Mouse (Mus musculus) left cerebral cortex, adult 8-10 months (tissue): ENCODE measurements around the gene Mrps6. TPM values are rescaled to one million over a fixed set of nuclear protein-coding genes. Genes with fewer than 3 reads are reported as not detected.

Source experiments
- DNase-seq, 2 experiments: peaks; one replicate each; pipeline ENCODE4 v3.0.0; 2022; ENCODE audit warnings: low spot score in 2 of 2
- total RNA-seq, 4 experiments: library from RNA; stranded (reverse); gene quantifications; 2 replicates each; pipeline ENCODE4 v1.2.4; 2022

Mrps6 gene
- total RNA-seq, result 10 to 100 TPM; 41.9 to 50.8 (median 44.4) TPM

DNA sequence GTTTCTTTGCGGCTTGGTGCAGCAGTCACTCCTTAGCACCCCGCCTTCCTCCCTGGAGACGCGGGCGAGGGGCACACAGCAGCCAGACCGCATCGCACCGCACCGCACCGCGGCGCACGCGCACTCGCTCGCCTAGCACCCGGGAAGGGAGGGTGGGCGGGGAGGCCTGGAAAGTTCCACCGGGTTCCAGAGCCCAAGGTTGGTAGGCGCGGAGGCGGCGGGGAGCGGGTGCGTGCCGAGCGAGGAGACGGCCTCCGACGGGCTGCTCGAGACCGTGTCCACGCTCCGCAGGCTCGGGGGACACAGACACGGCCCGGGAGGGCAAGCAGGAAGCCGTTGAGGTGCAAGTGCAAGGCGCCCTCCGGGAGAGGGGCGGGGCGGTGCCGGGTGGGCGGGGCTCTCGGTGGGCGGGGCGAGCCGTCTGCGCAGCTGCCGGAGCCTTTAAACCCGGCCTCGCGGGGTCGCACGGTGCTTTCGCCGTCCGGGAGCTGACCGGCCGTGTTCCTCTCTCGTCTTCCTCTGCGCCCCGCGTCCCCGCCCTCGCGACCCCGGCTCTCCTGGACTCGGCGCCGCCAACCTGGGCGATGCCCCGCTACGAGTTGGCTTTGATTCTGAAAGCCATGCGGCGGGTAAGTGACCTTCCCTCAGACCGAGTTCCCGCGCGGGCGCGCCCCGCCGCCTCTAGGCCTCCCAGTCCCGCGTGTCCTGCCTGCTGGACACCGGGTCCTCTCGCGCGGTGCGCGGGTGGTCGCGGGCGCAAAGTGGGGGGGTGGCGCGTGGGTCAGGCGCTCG lies at the start of gene Mrps6, which contains the start of the genes Gm49711 and Slc5a3:
Gene Mrps6, plus strand, starts transcription at position 419 of the 792 bp plus-strand sequence.
Gene Gm49711, plus strand, starts transcription at position 465 of the 792 bp plus-strand sequence.
Gene Slc5a3, plus strand, starts transcription at position 471 of the 792 bp plus-strand sequence.
- DNase-seq, result peak; percentile 79 to 87

DNA sequence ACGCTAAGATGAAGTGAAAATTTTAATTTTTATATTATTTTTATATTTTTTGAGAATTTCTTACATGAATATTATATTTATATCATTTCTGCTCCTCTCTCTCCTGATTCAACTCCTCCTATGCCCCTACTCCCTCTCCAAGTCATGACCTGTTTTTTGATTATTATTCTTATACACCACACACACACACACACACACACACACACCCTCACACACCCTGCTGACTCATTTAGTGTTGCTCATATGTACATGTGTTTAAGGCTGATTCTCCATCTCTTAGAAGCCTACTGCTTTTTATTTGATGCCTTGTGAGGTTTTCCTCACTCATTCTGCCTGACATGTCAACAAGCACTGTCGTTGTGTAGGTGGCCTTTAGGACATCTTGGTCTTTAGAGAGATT lies 48.5 kb upstream of the Mrps6 start:
- DNase-seq, result no peak

DNA sequence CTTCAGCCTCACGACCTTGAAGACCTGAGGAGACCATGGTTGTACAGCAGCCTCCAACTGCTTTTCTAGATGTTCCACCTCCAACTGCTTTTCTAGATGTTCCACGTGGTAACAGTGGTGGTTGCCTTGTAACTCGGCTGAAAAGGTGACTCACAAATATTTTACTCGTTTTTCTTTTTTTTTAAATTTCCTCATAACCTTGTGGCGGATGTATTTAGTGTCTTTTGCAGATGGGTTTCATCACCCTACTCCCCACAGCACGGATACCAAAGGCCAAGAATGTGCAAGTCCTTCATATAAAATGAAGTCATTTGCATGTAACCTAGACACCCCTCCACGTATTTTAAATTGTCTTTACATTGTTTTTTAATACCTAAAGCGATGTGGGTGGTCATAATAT lies 41.3 kb upstream of the Mrps6 start:
- DNase-seq, result no peak

DNA sequence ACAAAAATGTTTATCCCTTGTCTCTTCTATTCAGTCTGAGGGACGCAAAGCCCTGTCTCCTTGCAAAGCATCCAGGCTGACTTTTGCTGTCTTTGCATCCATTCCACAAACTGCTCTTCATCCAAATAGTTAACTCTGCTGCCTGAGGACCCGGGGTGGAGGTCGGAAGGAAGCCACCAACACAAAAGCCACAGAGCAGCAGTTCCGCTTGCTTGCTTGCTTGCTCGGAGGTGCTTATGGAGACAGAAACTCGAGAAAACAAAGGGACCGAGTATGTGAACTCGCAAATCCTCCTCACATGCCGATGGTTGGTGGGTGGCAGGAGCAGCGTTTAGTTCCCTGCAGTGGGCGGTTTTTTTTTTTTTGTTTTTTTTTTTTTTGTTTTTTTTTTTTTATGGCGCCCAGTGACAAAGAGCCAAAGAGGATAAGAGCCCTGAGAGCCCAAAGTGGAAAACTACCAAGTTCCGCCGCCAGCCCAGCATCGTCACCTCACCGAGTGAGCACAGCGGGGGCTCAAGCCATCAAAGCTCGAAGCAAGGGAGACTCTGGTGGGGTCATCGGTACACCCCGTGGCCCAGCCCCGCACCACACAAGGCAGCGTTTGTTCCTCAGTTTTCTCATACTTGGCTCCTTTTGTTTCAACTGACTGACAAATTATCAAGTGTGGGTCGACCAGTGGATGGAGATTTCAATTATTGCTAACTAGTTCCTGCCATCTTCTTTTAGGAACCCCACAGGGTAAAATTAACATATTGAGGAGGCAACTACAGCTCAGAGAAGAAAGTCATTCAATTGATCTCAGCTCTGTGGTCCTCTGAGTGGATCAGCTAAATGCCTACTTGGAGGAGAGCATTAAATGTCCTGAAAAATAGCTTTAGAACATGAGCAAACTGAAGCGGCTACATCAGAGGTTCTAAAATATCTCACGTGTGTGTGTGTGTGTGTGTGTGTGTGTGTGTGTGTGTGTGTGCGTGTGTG lies 38.6 kb upstream of the Mrps6 start:
- DNase-seq, result peak in 1 of 2 experiments; percentile 22

DNA sequence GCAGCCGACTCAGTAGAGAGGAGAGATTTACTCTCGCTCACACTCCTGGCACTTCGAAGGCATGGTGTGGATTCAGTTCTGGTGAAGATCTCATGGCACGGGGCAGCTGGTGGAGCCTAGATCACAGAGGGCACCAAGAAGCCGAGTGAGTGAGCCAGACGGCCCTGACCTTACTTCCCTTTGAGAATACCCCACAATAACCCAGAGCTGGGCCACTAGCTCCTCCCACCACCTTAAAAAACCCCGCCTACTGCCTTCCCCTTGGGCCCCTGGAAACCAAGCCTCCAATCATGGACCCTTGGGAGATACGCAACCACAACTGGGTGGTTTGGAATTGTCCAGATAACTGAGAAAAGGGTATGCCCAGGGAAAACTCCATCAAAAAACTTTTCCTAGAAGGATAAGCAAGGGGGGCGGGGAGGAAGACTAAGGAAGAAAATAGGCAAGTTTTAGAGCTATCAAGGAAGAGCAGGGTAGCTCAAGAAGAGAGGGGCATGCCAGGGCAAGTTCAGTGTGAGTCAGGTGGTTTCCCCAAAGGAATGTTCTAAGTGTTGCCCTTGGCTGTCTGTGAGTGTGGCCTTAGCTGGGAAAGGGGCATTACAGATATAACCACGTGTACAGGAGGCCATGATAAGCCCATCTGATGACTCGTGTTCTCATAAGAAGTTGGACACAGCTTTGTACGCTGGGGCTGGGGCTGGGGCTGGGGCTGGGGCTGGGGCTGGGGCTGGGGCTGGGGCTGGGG lies 36.2 kb upstream of the Mrps6 start:
- no peak for DNase-seq

DNA sequence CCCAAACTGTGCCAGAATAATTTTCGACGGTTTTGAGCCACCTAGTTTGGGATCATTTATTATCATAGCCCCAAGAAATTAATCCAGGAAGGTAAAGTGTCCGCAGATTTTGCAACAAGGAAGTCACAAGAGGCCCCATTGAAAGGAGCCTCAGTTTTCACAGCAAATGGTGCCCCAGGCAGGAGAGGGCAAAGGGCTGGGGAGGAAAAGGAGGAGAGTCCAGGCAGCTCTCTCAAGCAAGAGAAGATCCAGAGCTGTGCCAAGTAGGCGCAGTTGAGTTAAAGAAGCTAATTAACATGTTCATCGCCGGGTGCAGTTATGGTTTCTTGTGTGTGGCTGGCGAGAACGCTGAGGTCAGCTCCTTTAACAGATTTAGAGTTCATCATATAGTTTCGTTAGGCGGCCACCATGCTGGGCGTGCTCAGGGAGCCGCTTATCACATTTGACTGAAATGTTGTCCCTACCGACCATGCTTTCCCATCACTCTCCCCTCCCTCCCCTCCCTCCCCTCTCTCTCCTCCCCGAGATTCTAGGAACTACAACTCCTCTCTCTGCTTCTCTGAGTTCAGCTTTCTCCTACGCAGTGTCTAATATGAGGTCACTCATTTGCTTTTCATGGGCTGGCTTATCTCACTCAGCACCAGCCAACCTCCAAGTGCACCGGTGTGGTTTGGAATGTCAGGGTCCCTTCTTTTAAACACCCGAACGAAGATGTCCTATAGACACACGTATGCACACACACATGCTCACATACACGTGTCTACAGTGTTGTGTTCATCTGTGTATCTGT lies 35.4 kb upstream of the Mrps6 start:
- DNase-seq, result no peak

DNA sequence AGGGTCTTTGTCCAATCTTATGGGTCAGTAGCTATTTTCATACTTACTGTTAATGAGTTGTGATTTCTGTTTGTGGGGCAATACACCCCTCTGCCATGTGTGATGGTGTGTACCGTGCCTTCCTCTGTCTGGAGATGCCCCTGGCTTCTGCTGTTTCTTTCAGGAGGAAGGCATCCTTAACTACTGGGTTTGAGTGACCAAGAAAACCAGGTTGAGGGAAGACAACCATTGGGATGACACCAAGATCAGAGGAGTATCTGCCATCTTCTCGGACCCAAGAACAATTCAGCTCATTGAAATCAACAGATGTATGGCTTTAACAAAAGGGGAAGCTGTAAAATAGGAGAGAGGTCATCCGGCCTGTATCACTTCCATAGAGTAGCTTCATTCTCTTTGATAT lies 24.8 kb upstream of the Mrps6 start:
- no peak for DNase-seq

DNA sequence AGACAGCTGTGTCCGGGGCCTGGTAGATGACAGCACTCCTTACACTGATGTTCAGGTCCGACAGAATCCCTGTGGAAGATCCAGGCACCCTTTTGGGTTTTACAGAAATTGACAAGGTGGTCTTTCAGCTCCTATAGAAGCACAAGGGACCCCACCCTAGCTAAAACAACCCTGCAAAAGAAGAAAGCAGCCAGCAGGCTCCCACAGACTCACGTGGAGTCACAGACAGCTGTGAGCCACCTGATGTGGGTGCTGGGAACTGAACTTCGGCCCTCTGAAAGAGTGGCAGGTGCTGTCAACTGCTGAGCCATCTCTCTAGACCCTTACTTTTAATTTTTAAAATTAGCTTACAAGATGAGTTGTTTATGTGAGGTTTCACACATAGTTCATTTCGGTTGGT lies 23.4 kb upstream of the Mrps6 start:
- no peak for DNase-seq

DNA sequence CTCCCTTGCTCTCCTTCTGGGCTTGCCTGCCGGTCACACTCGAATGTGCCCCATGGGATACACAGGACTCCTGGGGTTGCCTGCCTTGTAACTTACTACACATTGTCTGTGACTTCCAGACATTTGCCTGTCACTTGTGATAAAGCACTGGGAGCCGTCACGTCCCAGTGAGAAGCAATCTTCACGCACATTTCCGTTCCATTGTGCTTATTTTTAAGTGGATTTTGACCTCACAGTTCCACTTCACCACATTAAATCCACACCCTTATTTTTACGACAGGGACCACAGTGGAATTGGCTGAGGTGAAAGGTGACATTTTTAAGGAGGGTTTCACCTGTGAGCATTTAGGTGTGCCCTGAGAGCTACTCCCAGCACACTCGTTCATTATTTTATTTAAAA lies 21.4 kb upstream of the Mrps6 start:
- DNase-seq, result no peak

DNA sequence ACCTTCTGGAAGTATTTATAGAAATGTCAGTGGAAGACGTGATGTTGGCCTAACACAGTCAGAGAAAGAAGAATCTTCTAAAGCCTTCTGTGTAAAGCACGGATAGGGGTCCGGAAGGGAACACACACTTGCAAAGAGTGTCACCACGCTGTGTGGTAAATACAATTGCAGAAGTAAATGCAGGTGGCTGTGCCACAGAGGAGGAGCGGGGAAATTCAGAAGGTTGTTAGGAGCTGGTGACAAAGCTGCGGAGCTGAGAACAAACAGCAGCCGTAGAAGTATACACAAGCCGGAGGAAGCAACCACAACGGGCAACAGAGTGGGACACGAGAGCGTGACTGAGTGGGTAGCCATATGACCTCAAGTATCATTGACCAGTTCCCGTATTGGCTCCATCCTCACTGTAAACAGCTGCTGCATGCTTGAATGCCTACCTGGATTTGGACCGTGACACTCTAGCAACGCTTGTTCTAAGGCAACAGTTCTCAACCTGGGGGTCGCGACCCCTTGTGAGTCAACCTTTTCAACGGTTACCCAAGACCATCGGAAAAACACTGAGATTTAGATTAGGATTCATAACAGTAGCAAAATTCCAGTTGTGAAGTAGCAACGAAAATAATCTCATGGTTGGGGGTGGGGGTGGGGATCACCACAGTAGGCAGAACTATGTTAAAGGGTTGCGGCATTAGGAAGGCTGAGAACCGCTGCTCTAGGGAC lies 20.0 kb upstream of the Mrps6 start:
- DNase-seq, result no peak

DNA sequence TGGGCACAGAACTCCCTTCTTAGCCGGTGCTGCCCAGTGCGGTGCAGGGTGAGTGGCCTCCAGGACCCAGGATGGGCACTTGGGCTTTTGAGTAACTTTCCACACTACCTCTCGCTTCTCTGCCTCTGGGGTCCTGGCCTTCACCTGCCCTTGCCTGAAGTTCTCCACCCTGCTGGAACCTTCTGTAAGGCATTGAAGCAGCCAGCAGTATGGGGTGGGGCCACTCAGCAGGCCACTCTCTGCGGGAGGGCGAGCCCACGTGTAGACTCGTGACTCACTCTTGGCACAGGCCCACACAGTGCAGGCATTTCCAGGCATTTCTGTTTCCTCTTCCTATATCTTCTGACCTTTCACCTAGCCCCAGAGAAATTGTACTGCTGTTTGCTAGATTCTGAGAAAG lies 18.6 kb upstream of the Mrps6 start:
- no peak for DNase-seq

DNA sequence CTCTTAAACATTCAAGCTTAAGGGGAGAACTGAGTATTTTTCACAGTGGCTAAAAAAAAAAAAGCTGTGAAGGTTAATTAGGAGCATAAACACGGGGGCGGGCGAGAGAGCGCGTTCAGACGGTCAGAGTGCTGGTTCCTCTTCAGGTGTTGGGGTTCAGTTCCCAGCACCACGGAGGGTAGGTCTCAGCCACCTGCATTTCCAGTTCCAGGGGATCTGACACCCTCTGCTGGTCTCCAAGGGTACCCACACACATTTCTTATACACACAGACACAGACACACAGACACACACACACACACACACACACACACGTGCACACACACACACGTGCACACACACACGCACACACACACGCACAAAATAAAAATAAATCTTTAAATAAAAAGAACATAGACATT lies 18.1 kb upstream of the Mrps6 start:
- DNase-seq, result no peak

DNA sequence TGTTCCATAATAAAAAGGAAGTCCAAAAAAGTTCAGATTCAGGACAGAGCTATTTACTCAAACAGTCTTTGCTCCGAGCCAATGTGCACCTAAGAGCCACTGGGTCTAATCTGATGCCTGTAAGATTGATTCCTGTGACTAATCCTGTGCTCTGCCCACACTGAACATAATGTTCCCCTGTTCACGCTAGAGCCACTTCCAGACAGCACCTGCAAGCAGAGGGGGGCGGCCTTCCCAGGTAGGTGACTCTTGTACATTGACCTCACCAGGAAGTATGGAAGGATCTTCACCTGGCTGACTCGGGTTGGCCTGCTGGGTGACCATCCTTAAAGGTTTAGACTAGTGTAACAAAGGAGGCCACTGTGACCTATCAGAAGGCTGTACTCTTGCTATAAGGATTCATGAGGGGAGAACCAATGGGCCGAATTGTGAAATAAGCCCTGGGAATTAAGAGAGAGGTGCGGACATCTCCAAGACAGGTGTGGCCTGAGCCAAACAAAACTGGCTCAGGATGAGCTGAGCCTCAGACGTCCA lies 6.2 kb upstream of the Mrps6 start:
- no peak for DNase-seq

DNA sequence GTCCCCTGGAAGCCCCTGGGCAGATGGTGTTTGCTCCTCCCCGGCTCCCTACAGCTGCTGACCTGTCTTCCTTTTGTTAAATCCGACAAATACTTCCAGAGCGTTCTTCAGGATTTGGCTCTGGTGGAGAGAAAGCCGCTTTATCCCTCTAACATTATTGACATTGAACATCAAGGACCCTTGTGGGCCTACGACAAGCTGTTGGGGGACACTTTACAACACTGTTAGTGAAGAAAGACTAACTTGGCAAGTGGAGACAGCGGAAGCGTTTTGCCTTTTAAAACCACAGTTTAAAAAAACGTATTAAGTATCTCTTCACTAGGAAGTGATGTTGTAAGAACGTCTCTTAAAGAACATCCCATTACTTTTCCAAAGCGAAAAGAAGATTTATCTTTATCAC lies 5.5 kb upstream of the Mrps6 start:
- DNase-seq, result no peak

DNA sequence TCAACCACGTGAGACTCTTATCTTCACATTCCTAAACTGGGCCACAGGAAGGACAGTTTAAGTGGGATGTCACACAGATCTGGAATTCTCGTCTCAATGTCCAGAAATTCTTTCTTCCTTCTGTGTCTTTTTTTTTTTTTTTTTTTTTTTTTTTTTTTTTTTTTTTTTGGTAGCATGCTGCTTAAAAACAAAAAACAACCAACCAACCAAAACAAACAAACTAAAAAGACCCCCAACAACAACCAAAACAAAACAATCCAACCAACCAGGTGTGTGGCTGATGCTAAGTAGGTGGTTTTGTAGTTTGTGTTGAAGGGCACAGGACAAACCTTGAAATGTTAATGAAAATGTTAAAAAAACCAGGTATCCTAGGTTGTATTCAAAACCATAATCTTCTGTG lies 1.4 kb upstream of the Mrps6 start:
- DNase-seq, result no peak

DNA sequence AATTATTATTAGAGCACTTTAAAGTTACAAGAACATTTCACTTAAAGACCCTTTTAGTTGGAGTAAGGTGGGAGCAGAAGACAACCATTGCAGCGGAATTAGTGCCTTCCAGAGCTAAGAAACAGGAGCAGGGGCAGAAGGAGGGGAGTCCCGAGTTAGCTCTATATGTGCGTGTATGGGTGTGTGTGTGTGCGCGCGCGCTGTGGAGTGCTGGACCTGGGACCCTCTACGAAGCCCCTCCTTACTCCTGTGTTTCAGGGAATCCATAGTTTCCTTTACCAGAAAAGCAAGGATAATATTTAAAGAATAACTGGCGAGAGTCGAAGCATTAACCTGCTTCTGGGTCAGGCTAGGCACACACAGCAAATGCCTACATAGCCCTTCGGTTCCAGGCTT lies 616 bp upstream of the Mrps6 start:
- no peak for DNase-seq

DNA sequence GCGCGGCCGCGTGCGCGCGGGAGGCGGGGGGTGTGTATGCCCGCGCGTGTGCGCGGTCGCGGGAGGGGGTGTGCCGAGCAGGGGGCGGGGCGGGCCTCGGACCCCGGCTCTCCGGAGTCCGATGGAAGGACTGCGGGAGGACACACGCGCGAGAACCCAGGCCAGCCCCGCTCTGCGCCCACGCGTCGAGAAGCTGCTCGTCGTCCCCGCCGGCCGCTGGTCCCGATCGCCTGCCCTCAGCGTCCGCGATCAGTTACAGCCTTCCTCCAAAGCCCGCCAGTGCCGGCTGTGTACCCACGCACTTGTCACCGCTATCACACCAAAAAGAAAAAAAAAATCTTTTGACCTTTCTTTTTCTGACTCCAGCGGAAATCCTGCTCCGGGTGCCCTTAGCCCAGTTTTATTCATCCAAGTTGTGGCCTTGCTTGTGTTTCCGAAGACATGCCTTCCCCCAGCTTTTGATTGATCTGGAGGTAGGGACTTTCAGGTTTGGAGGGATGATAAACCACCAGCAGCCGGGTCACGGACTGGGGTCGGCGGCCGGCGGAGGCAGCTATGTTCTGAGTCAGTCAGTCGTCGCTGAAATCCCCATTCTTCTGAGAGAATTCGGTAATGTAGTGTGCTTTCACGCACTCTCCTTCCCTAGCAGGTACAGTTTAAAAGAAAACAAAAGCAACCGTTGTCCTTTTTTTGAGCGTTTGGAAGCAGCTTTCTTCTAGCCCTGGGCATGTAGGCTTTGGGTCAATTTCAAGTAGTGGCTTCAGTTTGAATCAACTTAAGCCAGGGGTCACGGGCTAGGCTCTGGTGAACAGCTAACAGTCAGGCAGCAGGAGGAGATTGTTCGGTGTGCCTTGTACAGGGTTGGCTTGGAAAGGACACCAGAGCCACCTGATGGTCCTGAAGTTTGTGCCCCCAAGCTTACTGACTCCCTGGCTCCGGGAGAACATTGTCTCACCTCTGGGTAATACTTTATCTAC lies 862 bp downstream of the Mrps6 start:
- DNase-seq, result no peak

DNA sequence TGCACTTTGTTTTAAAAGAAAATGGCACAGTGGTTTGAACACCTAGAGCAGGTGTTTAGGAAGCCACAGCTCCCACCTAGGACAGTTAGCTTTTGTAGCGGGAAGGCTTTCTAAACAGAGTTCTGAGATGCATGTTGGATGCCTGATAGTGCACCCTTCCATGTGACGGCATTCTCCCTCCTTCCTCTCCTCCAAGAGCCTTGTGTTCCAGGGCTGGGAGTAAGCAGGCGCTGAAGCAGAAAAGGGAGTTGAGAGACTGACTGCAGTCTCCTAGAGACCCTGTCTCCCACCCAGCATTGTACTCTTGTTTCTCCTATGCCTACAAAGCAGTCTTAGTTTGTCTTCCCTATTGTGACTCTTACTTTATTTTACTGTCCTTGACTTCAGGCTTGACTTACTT lies 2.1 kb downstream of the Mrps6 start:
- no peak for DNase-seq

DNA sequence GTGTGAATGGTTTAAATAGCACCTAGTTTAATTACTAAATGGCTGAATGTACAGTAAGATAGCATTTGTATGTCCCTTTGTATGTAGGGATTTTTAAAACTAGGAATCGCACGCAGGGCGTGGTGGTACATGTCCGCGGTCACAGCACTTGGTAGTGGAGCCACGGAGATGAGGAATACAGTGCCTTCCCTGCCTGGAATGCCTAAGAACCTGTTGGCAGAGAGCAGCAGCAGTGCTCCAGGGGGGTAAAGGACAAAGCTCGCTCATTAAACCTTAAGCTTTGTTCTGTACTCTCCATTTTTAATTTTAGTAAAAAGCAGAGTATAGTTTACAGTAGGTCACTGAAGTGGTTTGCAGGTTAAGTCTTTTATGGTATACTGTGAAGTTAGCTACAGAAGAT lies 3.5 kb downstream of the Mrps6 start:
- no peak for DNase-seq
